Mouse (Mus musculus): ENCODE data around the gene Aup1.

Aup1 gene

DNA sequence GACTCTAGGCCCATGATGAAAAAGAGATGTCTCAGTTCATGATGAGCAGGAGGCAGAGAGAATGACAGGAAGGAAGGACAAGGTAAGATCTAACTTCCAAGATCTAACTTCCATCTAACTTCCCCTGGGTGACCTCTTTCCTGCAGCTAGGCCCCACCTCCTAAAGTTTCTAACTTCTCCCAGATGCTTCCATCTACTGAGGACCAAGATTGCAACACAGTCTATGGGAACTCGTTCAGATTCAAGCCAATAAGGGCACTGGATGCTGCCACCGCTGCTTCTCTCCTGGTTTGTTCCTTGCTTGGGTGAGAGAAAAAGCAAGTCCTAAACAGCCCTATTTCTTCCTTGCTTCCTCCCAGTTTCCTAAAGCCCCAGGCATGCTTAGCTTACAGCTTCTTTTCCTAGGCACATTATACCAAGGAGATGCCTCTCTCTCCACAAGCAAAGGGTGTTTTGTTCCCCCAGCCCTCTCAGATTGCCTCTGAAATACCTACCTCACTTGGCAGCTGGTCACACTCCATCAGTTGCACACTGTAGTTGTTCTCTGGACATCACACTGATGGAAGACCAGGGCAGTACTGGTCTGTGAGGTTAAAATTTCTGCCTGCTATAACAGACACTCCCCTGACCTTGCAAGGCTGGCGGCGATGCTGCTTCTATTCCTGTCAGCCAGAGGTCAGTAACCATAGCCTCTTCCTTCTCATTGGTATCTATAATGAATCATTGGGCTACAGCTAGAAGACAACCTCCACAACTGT, 33.3 kb upstream of the Aup1 start:
- Histone ChIP-seq H3K36me3 (ENCODE audit: control insufficient read depth, insufficient read depth, low read length, poor library complexity, severe bottlenecking) (no peaks in the 10 kb centered on the region), H3K27me3 (ENCODE audit: control insufficient read depth, insufficient read depth, low read length, poor library complexity, severe bottlenecking) (no peaks in the 10 kb centered on the region; the same call in 1 of the 2 replicates)
- DNase-seq (ENCODE audit: low read depth, low spot score): no peak

DNA sequence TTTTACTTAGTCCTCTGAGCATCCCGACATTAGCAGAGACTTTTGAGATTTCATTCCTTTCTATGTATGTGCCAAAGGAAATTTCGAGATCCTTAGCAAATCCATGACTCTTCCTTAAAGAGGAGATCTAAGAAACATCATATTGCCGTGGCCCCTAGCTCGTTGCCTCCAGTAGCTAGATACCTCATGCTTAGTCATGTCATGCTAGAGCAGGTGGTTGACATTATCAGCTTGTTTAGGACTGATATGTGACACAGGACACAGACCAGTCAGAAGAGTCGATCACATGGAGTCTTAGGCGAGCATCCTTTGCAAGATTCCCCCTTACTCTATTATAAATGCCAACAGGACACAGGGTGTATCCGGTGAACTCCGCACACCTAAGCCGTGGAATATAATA, 31.3 kb upstream of the Aup1 start:
- no peak for DNase-seq (ENCODE audit: low read depth, low spot score)
- Histone ChIP-seq H3K27me3 (ENCODE audit: control insufficient read depth, insufficient read depth, low read length, poor library complexity, severe bottlenecking) (no peaks in the 10 kb centered on the region; the same call in 1 of the 2 replicates), H3K36me3 (ENCODE audit: control insufficient read depth, insufficient read depth, low read length, poor library complexity, severe bottlenecking) (no peaks in the 10 kb centered on the region)

DNA sequence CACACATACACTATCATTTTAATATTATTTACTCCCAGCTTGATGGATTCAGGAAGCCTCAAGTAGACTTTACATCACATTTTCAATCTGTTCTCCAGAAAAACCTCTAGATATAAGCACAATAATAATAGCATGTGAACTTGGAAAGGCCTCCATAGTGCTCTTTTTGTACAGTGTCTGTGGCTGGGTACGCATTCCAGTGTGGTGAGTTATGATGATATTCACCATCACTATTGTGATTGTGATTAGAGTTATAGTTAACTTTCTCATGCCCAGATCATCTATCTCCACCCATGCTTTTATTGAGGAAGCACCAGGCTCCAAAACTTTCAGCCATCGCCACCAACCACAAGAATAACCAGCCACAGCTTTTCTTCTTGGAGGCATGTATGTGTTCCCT, 30.5 kb upstream of the Aup1 start:
- no peaks in the 10 kb centered on the region for H3K36me3 ChIP-seq (ENCODE audit: control insufficient read depth, insufficient read depth, low read length, poor library complexity, severe bottlenecking)
- no peak for DNase-seq (ENCODE audit: low read depth, low spot score)
- no peaks in the 10 kb centered on the region; the same call in 1 of the 2 replicates for H3K27me3 ChIP-seq (ENCODE audit: control insufficient read depth, insufficient read depth, low read length, poor library complexity, severe bottlenecking)

DNA sequence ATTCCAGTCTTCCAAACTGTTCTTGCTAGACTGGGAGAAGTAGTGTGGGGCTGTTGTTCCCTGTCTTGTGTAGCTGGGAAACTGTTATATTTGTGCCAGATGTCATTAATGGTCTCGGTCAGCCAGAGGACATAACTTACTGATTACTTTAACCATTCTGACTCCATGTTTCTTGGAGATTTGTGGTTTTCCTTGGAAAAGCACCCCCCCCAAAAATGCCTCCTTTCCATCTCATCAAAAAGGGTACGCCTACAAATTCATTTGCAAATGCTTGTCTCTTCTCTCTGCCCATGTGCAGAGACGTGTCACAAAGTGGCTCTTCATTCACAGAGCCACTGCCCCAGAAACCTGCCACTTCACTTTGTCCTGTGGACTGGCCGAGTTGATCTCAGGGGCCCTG, 29.9 kb upstream of the Aup1 start:
- Histone ChIP-seq H3K27me3 (ENCODE audit: control insufficient read depth, insufficient read depth, low read length, poor library complexity, severe bottlenecking) (no peaks in the 10 kb centered on the region; the same call in 1 of the 2 replicates), H3K36me3 (ENCODE audit: control insufficient read depth, insufficient read depth, low read length, poor library complexity, severe bottlenecking) (no peaks in the 10 kb centered on the region; the same call in 1 of the 2 replicates)
- DNase-seq (ENCODE audit: low read depth, low spot score): no peak

DNA sequence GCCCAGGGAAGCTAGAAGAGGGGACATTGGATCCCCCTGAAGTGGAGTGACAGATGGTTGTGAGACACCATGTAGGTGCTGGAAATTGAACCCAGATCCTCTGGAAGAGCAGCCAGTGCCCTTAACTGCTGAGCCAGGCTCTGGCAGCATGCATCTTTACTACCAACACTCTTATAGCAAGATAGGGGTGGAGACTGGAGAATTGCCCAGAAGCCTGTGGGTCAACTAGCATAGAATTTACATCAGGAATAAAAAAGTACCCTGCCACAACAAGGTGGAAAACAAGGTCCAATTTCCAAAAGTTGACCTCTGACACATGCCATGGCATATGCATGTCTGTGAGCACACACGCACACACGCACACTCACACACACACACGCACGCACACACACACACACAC, 29.1 kb upstream of the Aup1 start:
- DNase-seq (ENCODE audit: low read depth, low spot score): no peak
- no peaks in the 10 kb centered on the region; the same call in 1 of the 2 replicates for H3K36me3 ChIP-seq (ENCODE audit: control insufficient read depth, insufficient read depth, low read length, poor library complexity, severe bottlenecking)

DNA sequence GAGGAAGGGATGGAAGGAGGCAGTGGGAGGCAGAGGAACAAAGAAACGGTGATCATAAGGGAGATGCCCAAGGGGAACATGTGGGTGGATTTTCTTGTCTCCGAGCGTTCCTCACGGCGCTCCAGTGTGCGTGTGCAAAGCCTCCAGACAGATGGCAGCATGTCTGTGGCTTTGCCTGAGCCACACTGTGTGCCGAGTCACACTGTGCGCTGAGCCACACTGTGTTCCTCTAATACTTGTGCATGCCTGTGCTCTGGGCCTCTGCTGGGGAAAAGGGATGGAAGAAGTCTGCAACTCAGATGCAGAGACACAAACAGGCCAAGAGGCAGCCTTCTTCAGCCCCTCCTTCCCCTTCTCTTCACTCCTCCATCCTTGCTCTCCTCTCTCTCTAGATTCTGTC, 27.0 kb upstream of the Aup1 start:
- H3K27me3 ChIP-seq (ENCODE audit: control insufficient read depth, insufficient read depth, low read length, poor library complexity, severe bottlenecking): no peaks in the 10 kb centered on the region; the same call in 1 of the 2 replicates
- peaks cover 8% of the 10 kb centered on the region for H3K36me3 ChIP-seq (ENCODE audit: control insufficient read depth, insufficient read depth, low read length, poor library complexity, severe bottlenecking)
- DNase-seq (ENCODE audit: low read depth, low spot score): no peak

More for the DNA sequence above, 29.1 kb upstream of the Aup1 start:
- no peaks in the 10 kb centered on the region; the same call in 1 of the 2 replicates for H3K27me3 ChIP-seq (ENCODE audit: control insufficient read depth, insufficient read depth, low read length, poor library complexity, severe bottlenecking)

DNA sequence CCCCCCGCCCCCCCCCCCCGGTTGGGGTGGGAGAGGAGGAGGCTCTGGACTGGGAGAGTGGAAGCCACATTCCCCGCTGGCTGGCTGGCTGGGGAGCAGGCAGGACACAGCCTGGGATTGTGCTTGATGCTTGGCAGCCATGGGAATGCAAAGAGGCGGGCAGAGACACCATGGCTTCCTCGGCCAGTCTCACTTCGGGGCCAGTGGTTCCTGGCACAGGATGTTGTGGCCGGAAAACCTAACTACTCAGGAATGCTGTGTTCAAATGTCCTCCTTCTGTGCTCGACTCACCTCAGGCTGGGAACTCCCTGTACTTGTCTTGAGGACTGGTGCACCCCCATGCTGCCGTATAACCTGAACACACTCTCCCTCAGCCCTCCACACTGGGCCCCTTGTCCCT, 26.6 kb upstream of the Aup1 start:
- H3K36me3 ChIP-seq (ENCODE audit: control insufficient read depth, insufficient read depth, low read length, poor library complexity, severe bottlenecking): peaks cover 8% of the 10 kb centered on the region
- H3K27me3 ChIP-seq (ENCODE audit: control insufficient read depth, insufficient read depth, low read length, poor library complexity, severe bottlenecking): no peaks in the 10 kb centered on the region; the same call in 1 of the 2 replicates
- no peak for DNase-seq (ENCODE audit: low read depth, low spot score)

DNA sequence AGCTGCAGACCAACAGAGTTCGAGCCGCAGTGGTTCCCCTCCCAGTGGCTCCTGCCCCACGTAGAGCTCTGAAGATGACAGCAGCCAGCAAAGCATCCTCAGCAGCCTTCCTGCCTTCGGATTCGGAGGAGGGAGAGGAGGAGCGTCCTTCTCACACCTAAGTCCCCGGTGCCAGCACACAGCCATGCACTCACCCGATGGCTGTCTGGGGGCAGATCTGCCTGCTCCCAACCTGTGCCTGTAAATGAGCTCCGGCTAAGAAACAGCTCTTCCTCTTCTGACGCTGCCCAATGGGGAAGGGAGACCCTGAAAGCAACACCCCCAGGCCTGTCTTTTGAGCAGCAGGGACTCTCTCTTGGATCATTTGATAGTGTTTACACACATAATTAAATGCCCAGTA, 24.5 kb upstream of the Aup1 start:
- no peak for DNase-seq (ENCODE audit: low read depth, low spot score)
- Histone ChIP-seq H3K27me3 (ENCODE audit: control insufficient read depth, insufficient read depth, low read length, poor library complexity, severe bottlenecking) (no peaks in the 10 kb centered on the region), H3K36me3 (ENCODE audit: control insufficient read depth, insufficient read depth, low read length, poor library complexity, severe bottlenecking) (peaks cover 8% of the 10 kb centered on the region)

DNA sequence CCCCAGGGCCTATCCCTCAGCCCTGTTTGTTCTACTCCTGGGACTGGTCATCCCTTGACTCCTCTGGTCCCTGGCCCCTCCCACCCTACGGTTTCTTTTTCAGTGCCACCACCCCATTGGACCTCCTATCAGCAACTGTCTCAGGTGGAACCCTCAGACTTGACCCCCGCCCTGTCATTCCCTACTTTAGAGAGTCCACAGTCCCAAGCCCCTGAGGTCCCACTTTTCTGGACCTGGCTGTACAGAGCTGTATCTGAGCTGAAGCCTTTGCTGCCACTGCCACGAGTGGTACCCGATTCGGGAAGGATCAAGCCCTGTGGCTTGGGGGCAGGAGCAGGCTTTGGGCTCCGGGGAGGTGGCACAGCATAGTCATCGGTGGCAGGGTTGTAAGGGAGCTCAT, 23.2 kb upstream of the Aup1 start:
- peaks cover 8% of the 10 kb centered on the region for H3K36me3 ChIP-seq (ENCODE audit: control insufficient read depth, insufficient read depth, low read length, poor library complexity, severe bottlenecking)
- H3K27me3 ChIP-seq (ENCODE audit: control insufficient read depth, insufficient read depth, low read length, poor library complexity, severe bottlenecking): no peaks in the 10 kb centered on the region
- DNase-seq (ENCODE audit: low read depth, low spot score): no peak

DNA sequence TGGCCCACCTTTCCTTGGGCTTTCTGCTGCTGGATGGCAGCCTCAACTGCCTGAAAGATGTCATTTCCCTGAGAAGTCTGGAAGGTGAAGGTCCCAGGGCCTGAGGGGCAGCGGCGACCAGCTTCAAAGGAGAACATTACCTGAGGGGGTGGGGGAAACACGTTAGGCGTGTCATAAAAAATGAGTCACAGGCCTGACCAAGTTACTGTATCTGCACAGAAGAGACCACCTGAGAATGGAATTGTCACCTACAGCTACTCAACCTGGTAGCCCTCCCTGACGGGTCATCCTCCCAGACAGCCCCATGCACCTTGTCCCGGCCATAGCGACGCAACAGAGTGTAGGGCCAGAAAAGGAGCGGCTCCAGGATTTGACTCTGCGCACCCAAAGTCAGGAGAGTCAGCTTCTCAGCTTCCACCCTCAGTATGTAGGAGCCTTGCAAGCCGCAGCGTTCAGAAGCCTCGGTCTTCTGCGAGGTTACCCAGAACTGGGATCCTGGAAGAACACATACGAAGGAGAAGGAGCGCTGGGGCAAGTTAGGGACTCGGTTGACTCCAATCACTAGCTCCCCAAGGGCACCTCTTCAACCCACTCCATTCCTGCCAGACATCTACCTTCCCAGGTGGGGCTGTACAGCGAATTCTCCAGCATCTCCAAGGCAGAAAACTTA, 22.3 kb upstream of the Aup1 start:
- H3K36me3 ChIP-seq (ENCODE audit: control insufficient read depth, insufficient read depth, low read length, poor library complexity, severe bottlenecking): peaks cover 8% of the 10 kb centered on the region
- no peaks in the 10 kb centered on the region for H3K27me3 ChIP-seq (ENCODE audit: control insufficient read depth, insufficient read depth, low read length, poor library complexity, severe bottlenecking)
- no peak for DNase-seq (ENCODE audit: low read depth, low spot score)

DNA sequence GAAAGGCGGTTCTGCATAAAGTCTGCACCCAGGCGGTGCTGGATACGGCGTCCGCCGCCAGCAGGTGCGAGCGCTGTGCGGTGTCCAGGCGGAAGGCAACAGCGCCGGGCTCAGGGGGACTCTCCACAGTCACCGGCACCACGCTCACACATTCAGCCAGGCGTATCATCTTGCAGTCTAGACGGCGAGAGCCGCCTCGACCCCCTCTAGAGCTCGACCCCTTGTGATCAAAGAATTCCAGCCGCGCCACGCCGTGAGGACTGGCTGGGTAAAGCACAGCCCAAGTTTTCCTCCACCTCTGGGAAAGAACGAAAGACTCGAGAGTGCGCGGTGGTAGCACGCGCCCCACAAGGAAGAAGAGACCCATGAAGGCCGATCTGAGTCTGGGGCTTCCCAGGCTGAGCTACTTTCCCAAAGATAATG, 21.5 kb upstream of the Aup1 start:
- DNase-seq (ENCODE audit: low read depth, low spot score): peak; percentile 66
- no peaks in the 10 kb centered on the region for H3K27me3 ChIP-seq (ENCODE audit: control insufficient read depth, insufficient read depth, low read length, poor library complexity, severe bottlenecking)
- peaks cover 8% of the 10 kb centered on the region for H3K36me3 ChIP-seq (ENCODE audit: control insufficient read depth, insufficient read depth, low read length, poor library complexity, severe bottlenecking)

DNA sequence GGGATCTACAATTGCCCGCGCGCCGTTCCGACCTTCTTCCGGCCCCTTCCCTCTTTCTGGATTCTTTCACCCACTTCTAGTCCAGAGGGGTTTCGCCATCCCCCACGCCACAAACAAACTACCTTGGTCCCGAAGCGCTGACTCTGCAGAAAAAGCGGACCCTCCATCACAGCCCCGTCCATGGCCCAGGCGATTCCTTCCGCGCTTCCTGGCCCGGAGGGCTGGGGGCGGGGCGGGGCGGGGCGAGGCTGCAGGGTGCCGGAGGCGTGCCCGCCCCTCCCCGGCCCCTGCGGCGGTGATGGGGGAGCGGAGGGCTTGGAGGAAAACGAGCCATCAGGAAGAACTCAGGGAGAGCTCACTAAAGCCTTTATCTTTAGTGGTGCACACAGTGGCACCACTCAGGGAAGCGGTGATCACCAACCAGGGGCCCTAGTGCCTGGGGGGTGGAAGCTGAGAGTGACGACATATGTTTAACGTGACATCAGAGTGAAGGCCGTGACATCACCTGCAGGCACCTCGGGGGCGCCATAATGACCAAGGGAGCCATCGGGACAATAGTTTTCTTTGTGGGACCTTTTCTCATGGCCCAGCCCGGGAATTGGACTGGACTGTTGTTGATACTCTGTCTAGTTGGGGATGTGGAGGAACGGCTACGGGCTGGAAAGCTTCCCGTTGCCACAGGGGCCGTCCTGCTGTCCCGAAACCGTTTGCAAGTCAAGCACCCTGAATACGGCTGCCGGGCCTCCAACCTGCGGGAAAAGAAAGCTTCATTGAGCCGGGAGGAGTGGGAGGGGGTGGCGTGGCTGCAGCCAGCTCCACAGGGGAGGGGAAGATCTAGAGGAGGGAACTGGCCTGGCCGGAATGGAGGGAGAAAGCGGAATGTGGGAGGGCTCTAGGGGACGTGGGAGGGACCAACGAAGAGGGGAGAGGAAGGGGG, 20.8 kb upstream of the Aup1 start, which contains the start of the genes Dok1 and Loxl3:
Gene Dok1 (minus strand): TSS at position 223 of the 937 bp plus-strand sequence.
Gene Loxl3 (plus strand): TSS at position 925 of the 937 bp plus-strand sequence.
- H3K27me3 ChIP-seq (ENCODE audit: control insufficient read depth, insufficient read depth, low read length, poor library complexity, severe bottlenecking): no peaks in the 10 kb centered on the region
- DNase-seq (ENCODE audit: low read depth, low spot score): peak; percentile 78
- H3K36me3 ChIP-seq (ENCODE audit: control insufficient read depth, insufficient read depth, low read length, poor library complexity, severe bottlenecking): peaks cover 8% of the 10 kb centered on the region

DNA sequence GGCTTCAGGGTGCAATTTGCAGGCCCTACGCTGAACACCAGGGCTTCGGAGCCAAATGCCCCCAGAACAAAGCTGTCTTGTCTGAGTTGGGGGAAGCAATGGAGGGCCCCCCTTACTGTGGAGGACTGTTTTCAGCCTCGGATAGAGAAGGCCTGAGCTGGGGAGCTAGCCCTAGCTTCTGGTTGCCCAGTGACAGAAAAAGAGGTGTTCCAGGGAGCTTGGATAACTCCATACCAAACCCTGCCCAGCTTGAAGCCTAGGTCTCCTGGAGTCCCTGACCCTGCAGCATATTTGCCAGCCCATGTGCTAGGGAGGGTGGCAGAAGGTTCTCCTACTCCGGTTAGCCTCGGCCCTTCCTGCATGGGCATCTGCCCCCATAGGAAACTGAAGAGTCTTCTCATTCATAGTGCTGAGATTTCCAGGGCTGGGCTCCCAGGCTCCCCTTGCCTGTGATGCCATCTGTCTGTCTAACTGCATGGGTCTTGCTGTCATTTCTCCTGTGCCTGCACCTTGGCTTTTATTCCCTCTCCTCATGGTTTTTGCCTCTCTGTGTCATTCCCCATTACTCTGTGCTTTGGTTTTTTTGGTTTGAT, 19.8 kb upstream of the Aup1 start:
- DNase-seq (ENCODE audit: low read depth, low spot score): no peak
- Histone ChIP-seq H3K27me3 (ENCODE audit: control insufficient read depth, insufficient read depth, low read length, poor library complexity, severe bottlenecking) (no peaks in the 10 kb centered on the region), H3K36me3 (ENCODE audit: control insufficient read depth, insufficient read depth, low read length, poor library complexity, severe bottlenecking) (peaks cover 8% of the 10 kb centered on the region)

DNA sequence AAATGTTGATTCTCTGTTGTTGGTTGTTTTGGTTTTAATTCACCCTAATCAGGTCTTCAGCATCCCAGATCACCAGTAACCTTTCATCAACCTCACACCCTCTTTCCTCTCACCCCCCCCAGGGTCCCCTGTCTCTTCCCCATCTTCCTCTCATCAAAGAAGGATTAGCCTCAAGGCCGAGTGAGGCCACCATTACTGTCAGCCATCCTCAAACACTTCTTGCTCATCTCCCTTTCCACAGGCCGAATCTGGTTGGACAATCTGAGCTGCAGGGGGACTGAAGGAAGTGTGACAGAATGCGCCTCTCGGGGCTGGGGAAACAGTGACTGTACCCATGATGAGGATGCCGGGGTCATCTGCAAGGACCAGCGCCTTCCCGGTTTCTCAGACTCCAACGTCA, 17.1 kb upstream of the Aup1 start:
- H3K36me3 ChIP-seq (ENCODE audit: control insufficient read depth, insufficient read depth, low read length, poor library complexity, severe bottlenecking): no peaks in the 10 kb centered on the region
- no peaks in the 10 kb centered on the region for H3K27me3 ChIP-seq (ENCODE audit: control insufficient read depth, insufficient read depth, low read length, poor library complexity, severe bottlenecking)
- DNase-seq (ENCODE audit: low read depth, low spot score): no peak

Measured in splenic B cell, adult 2 months (primary cell).